Mouse (Mus musculus): ENCODE data around the gene Sf3a1. TPM values are rescaled to one million over a fixed set of nuclear protein-coding genes. Genes with fewer than 3 reads are reported as not detected.

The Sf3a1 gene
- polyA plus RNA-seq, 1 experiment: 165 TPM

GRCm38 (mm10) chr11:4203705-4204074 is 43.5 kb downstream of the Sf3a1 start:
- Histone ChIP-seq H3K4me1 (ENCODE audit: control insufficient read depth, insufficient read depth, low read length) (peaks cover 21% of the 10 kb centered on the region), H3K27ac (ENCODE audit: insufficient read depth, low read depth, low read length) (no peak overlapping the region), H3K4me3 (ENCODE audit: insufficient read depth, low read depth, low read length) (no peak overlapping the region)
- TF ChIP-seq CTCF (IDR thresholded peaks at IDR 0.05; ENCODE audit: insufficient read depth, low read depth, low read length) (no peak), POLR2A (IDR thresholded peaks at IDR 0.05; ENCODE audit: insufficient read depth, low read depth, low read length) (no peak)
- WGBS: 49% methylated on average over 2 of the region's 2 CpGs

- 87% methylated on average over 5 of the region's 5 CpGs for WGBS
- Histone ChIP-seq H3K4me3 (ENCODE audit: insufficient read depth, low read depth, low read length) (no peak overlapping the region), H3K27ac (ENCODE audit: insufficient read depth, low read depth, low read length) (no peak overlapping the region), H3K4me1 (ENCODE audit: control insufficient read depth, insufficient read depth, low read length) (peaks cover 21% of the 10 kb centered on the region)
- no peak for TF ChIP-seq POLR2A (IDR thresholded peaks at IDR 0.05; ENCODE audit: insufficient read depth, low read depth, low read length)
- TF ChIP-seq CTCF (IDR thresholded peaks at IDR 0.05; ENCODE audit: insufficient read depth, low read depth, low read length): no peak
Measured at GRCm38 (mm10) chr11:4205097-4205655, 45.0 kb downstream of the Sf3a1 start.

GRCm38 (mm10) chr11:4205951-4206350 is 45.8 kb downstream of the Sf3a1 start:
- 54% methylated on average over 7 of the region's 7 CpGs for WGBS
- Histone ChIP-seq H3K4me1 (ENCODE audit: control insufficient read depth, insufficient read depth, low read length) (peaks cover 21% of the 10 kb centered on the region), H3K27ac (ENCODE audit: insufficient read depth, low read depth, low read length) (no peak overlapping the region), H3K4me3 (ENCODE audit: insufficient read depth, low read depth, low read length) (no peak overlapping the region)
- TF ChIP-seq CTCF (IDR thresholded peaks at IDR 0.05; ENCODE audit: insufficient read depth, low read depth, low read length) (no peak), POLR2A (IDR thresholded peaks at IDR 0.05; ENCODE audit: insufficient read depth, low read depth, low read length) (no peak)

GRCm38 (mm10) chr11:4206563-4206962 is 46.4 kb downstream of the Sf3a1 start:
- peaks cover 21% of the 10 kb centered on the region for H3K4me1 ChIP-seq (ENCODE audit: control insufficient read depth, insufficient read depth, low read length)
- H3K27ac ChIP-seq (ENCODE audit: insufficient read depth, low read depth, low read length): no peak overlapping the region
- no peak overlapping the region for H3K4me3 ChIP-seq (ENCODE audit: insufficient read depth, low read depth, low read length)
- TF ChIP-seq POLR2A (IDR thresholded peaks at IDR 0.05; ENCODE audit: insufficient read depth, low read depth, low read length): no peak
- TF ChIP-seq CTCF (IDR thresholded peaks at IDR 0.05; ENCODE audit: insufficient read depth, low read depth, low read length): no peak
- 73% methylated on average over 6 of the region's 6 CpGs for WGBS

GRCm38 (mm10) chr11:4207655-4208054 is 47.5 kb downstream of the Sf3a1 start:
- TF ChIP-seq POLR2A (IDR thresholded peaks at IDR 0.05; ENCODE audit: insufficient read depth, low read depth, low read length) (no peak), CTCF (IDR thresholded peaks at IDR 0.05; ENCODE audit: insufficient read depth, low read depth, low read length) (no peak)
- Histone ChIP-seq H3K4me1 (ENCODE audit: control insufficient read depth, insufficient read depth, low read length) (peaks cover 18% of the 10 kb centered on the region), H3K4me3 (ENCODE audit: insufficient read depth, low read depth, low read length) (no peak overlapping the region), H3K27ac (ENCODE audit: insufficient read depth, low read depth, low read length) (no peak overlapping the region)
- 93% methylated on average over 9 of the region's 9 CpGs for WGBS

- no peak for TF ChIP-seq POLR2A (IDR thresholded peaks at IDR 0.05; ENCODE audit: insufficient read depth, low read depth, low read length)
- no peak for TF ChIP-seq CTCF (IDR thresholded peaks at IDR 0.05; ENCODE audit: insufficient read depth, low read depth, low read length)
- peaks cover 15% of the 10 kb centered on the region for H3K4me1 ChIP-seq (ENCODE audit: control insufficient read depth, insufficient read depth, low read length)
- no peak overlapping the region for H3K4me3 ChIP-seq (ENCODE audit: insufficient read depth, low read depth, low read length)
- H3K27ac ChIP-seq (ENCODE audit: insufficient read depth, low read depth, low read length): no peak overlapping the region
- 79% methylated on average over 5 of the region's 5 CpGs for WGBS
Measured at GRCm38 (mm10) chr11:4209556-4209955, 49.4 kb downstream of the Sf3a1 start.

GRCm38 (mm10) chr11:4210786-4211185 is 50.6 kb downstream of the Sf3a1 start:
- Histone ChIP-seq H3K4me3 (ENCODE audit: insufficient read depth, low read depth, low read length) (no peak overlapping the region), H3K27ac (ENCODE audit: insufficient read depth, low read depth, low read length) (no peak overlapping the region), H3K4me1 (ENCODE audit: control insufficient read depth, insufficient read depth, low read length) (peaks cover 8% of the 10 kb centered on the region)
- WGBS: 93% methylated on average over 1 of the region's 1 CpGs
- TF ChIP-seq CTCF (IDR thresholded peaks at IDR 0.05; ENCODE audit: insufficient read depth, low read depth, low read length) (no peak), POLR2A (IDR thresholded peaks at IDR 0.05; ENCODE audit: insufficient read depth, low read depth, low read length) (no peak)

- Histone ChIP-seq H3K4me1 (ENCODE audit: control insufficient read depth, insufficient read depth, low read length) (peaks cover 4% of the 10 kb centered on the region), H3K27ac (ENCODE audit: insufficient read depth, low read depth, low read length) (no peak overlapping the region), H3K4me3 (ENCODE audit: insufficient read depth, low read depth, low read length) (no peak overlapping the region)
- TF ChIP-seq POLR2A (IDR thresholded peaks at IDR 0.05; ENCODE audit: insufficient read depth, low read depth, low read length) (no peak), CTCF (IDR thresholded peaks at IDR 0.05; ENCODE audit: insufficient read depth, low read depth, low read length) (no peak)
- 93% methylated on average over 10 of the region's 10 CpGs for WGBS
Measured at GRCm38 (mm10) chr11:4213107-4213506, 53.0 kb downstream of the Sf3a1 start.

GRCm38 (mm10) chr11:4214572-4214971 is 54.4 kb downstream of the Sf3a1 start:
- no peak for TF ChIP-seq CTCF (IDR thresholded peaks at IDR 0.05; ENCODE audit: insufficient read depth, low read depth, low read length)
- no peak for TF ChIP-seq POLR2A (IDR thresholded peaks at IDR 0.05; ENCODE audit: insufficient read depth, low read depth, low read length)
- whole genome bisulfite sequencing: 96% methylated on average over 14 of the region's 14 CpGs
- H3K4me3 ChIP-seq (ENCODE audit: insufficient read depth, low read depth, low read length): no peak overlapping the region
- no peak overlapping the region for H3K27ac ChIP-seq (ENCODE audit: insufficient read depth, low read depth, low read length)
- H3K4me1 ChIP-seq (ENCODE audit: control insufficient read depth, insufficient read depth, low read length): peaks cover 10% of the 10 kb centered on the region

GRCm38 (mm10) chr11:4215061-4215460 is 54.9 kb downstream of the Sf3a1 start:
- Histone ChIP-seq H3K27ac (ENCODE audit: insufficient read depth, low read depth, low read length) (no peak overlapping the region), H3K4me3 (ENCODE audit: insufficient read depth, low read depth, low read length) (no peak overlapping the region), H3K4me1 (ENCODE audit: control insufficient read depth, insufficient read depth, low read length) (peaks cover 12% of the 10 kb centered on the region)
- TF ChIP-seq CTCF (IDR thresholded peaks at IDR 0.05; ENCODE audit: insufficient read depth, low read depth, low read length): no peak
- no peak for TF ChIP-seq POLR2A (IDR thresholded peaks at IDR 0.05; ENCODE audit: insufficient read depth, low read depth, low read length)
- WGBS: 87% methylated on average over 10 of the region's 10 CpGs

All from olfactory bulb, adult 2 months (tissue).